Mouse (Mus musculus): ENCODE results near the gene Creb1.

GRCm38 (mm10) chr1:64598926-64599325 is 66.5 kb downstream of the Creb1 start:
- TF ChIP-seq CTCF (conservative IDR thresholded peaks at IDR 0.05; ENCODE audit: low read length), result no peak
- TF ChIP-seq POU5F1 (IDR thresholded peaks at IDR 0.05; ENCODE audit: borderline replicate concordance, low read length), result no peak
- TF ChIP-seq NANOG (IDR thresholded peaks at IDR 0.05; ENCODE audit: borderline replicate concordance, low read length), result no peak

Measured in E14TG2a.4 (cell line).